Mouse (Mus musculus) naive thymus-derived CD4-positive, alpha-beta T cell, adult 2 months (primary cell): Measurements from ENCODE around the gene Ebpl.
A peak's percentile ranks its signal among the peaks of the same experiment; 100 is the strongest.

Experiments
- DNase-seq: peaks from one replicate; pipeline ENCODE4 v3.0.0-alpha.2; 2011; ENCODE audit warnings: low read depth

The Ebpl gene

GRCm38 (mm10) chr14:61327007-61327406, 33.2 kb downstream of the Ebpl start:
- peak; percentile 41 for DNase-seq

GRCm38 (mm10) chr14:61322740-61323139, 37.5 kb downstream of the Ebpl start:
- DNase-seq = no peak

- DNase-seq = no peak
Measured at GRCm38 (mm10) chr14:61321200-61321599, 39.0 kb downstream of the Ebpl start.

- DNase-seq = no peak
Measured at GRCm38 (mm10) chr14:61320765-61321164, 39.5 kb downstream of the Ebpl start.

GRCm38 (mm10) chr14:61316861-61317260, 43.4 kb downstream of the Ebpl start:
- peak; percentile 68 for DNase-seq

- DNase-seq = no peak
Measured at GRCm38 (mm10) chr14:61310963-61311362, 49.3 kb downstream of the Ebpl start.

GRCm38 (mm10) chr14:61310036-61310772, 50.0 kb downstream of the Ebpl start:
- no peak for DNase-seq

GRCm38 (mm10) chr14:61309593-61309992, 50.6 kb downstream of the Ebpl start, which contains the start of gene Arl11:
TSS of gene Arl11 (plus strand) at chr14:61309753.
- DNase-seq = peak; percentile 35

- no peak for DNase-seq
Measured at GRCm38 (mm10) chr14:61303969-61304609, 56.1 kb downstream of the Ebpl start.

- no peak for DNase-seq
Measured at GRCm38 (mm10) chr14:61302428-61302827, 57.8 kb downstream of the Ebpl start.

- no peak for DNase-seq
Measured at GRCm38 (mm10) chr14:61301323-61301722, 58.9 kb downstream of the Ebpl start.

- no peak for DNase-seq
Measured at GRCm38 (mm10) chr14:61299810-61300209, 60.4 kb downstream of the Ebpl start.

- DNase-seq = peak; percentile 64
Measured at GRCm38 (mm10) chr14:61294738-61295079, 65.5 kb downstream of the Ebpl start.

GRCm38 (mm10) chr14:61293884-61294737, 66.1 kb downstream of the Ebpl start:
- DNase-seq = peak; percentile 73

GRCm38 (mm10) chr14:61290664-61291063, 69.6 kb downstream of the Ebpl start:
- DNase-seq = no peak

GRCm38 (mm10) chr14:61288606-61289286, 71.5 kb downstream of the Ebpl start:
- DNase-seq = no peak
